Mouse (Mus musculus) spleen, adult 2 months (tissue): ENCODE measurements at regions not wholly inside any gene's neighbourhood (a gene's known extent, or its start where the extent isn't known, plus 50 kb on each side); places are given as distances from the start of the nearest gene placed in this dataset.

Experiments used
- DNase-seq, 2 experiments: peaks; one replicate each; pipeline versions ENCODE4 v3.0.0 to v3.0.0-alpha.2; 2012 to 2021; ENCODE audit warnings: low spot score in 2 of 2, low read depth in 1 of 2
- H3K27ac ChIP-seq: fragments of 200-500 bp; 2 replicates; pipeline ENCODE4 v1.5.1; 2012; ENCODE audit warnings: low read length, inconsistent platforms; ENCODE audit not compliant: insufficient read depth
- H3K27me3 ChIP-seq: fragments of 200-500 bp; 2 replicates; pipeline ENCODE4 v1.6.1; 2012; ENCODE audit warnings: mild to moderate bottlenecking, moderate library complexity, low read length, inconsistent platforms; ENCODE audit not compliant: control insufficient read depth, insufficient read depth
- H3K36me3 ChIP-seq: fragments of 200-500 bp; 2 replicates; pipeline ENCODE4 v1.6.1; 2012; ENCODE audit warnings: mild to moderate bottlenecking, low read length, inconsistent platforms; ENCODE audit not compliant: control insufficient read depth, insufficient read depth
- H3K4me1 ChIP-seq: fragments of 200-500 bp; 2 replicates; pipeline ENCODE4 v1.6.1; 2011; ENCODE audit warnings: inconsistent platforms; ENCODE audit not compliant: control insufficient read depth, insufficient read depth, insufficient read length
- H3K4me3 ChIP-seq: fragments of 200-500 bp; 2 replicates; pipeline ENCODE4 v1.5.1; 2011; ENCODE audit warnings: mild to moderate bottlenecking, inconsistent platforms; ENCODE audit not compliant: insufficient read depth, insufficient read length; ENCODE audit errors: extremely low read depth
- CTCF ChIP-seq: fragments of 200-500 bp; IDR thresholded peaks from 2 replicates; pipeline ENCODE4 v1.5.1; 2011; ENCODE audit warnings: mild to moderate bottlenecking, inconsistent platforms; ENCODE audit not compliant: insufficient read depth, insufficient read length, insufficient replicate concordance; ENCODE audit errors: extremely low read depth
- POLR2A ChIP-seq: fragments of 200-500 bp; IDR thresholded peaks from 2 replicates; pipeline ENCODE4 v1.6.1; 2011; ENCODE audit warnings: low read depth, low read length, inconsistent platforms
- WGBS: fragments of 180-500 bp; shearing (Covaris S2); methylation state at CpG from one replicate; pipeline ENCODE4 v1.1.7; 2018; 5-methylcytosine and 5-hydroxymethylcytosine counted together

GRCm38 (mm10) chr9:43564239-43564906 is 179.4 kb upstream of the Nectin1 start:
- no peak overlapping the region for H3K4me3 ChIP-seq
- no peaks in the 10 kb centered on the region for H3K27me3 ChIP-seq
- WGBS, result 90% methylated on average over 22 of the region's 22 CpGs
- H3K36me3 ChIP-seq, result no peaks in the 10 kb centered on the region
- no peak for DNase-seq
- no peak overlapping the region for H3K27ac ChIP-seq
- TF ChIP-seq POLR2A, result no peak
- no peaks in the 10 kb centered on the region for H3K4me1 ChIP-seq

- no peak for DNase-seq
- Histone ChIP-seq H3K36me3 (no peaks in the 10 kb centered on the region), H3K27ac (no peak overlapping the region), H3K27me3 (no peaks in the 10 kb centered on the region), H3K4me1 (no peaks in the 10 kb centered on the region), H3K4me3 (no peak overlapping the region)
- no peak for TF ChIP-seq POLR2A
- no peak for TF ChIP-seq CTCF
- WGBS, result 51% methylated on average over 4 of the region's 4 CpGs
Measured at GRCm38 (mm10) chr9:43568851-43569250, 174.9 kb upstream of the Nectin1 start.

GRCm38 (mm10) chr9:43571086-43571485 is 172.7 kb upstream of the Nectin1 start:
- no peak overlapping the region for H3K4me3 ChIP-seq
- WGBS, result 67% methylated on average over 6 of the region's 6 CpGs
- H3K36me3 ChIP-seq, result no peaks in the 10 kb centered on the region
- no peak for DNase-seq
- H3K4me1 ChIP-seq, result no peaks in the 10 kb centered on the region
- no peaks in the 10 kb centered on the region for H3K27me3 ChIP-seq
- TF ChIP-seq CTCF (no peak), POLR2A (no peak)
- no peak overlapping the region for H3K27ac ChIP-seq

- H3K36me3 ChIP-seq, result no peaks in the 10 kb centered on the region
- H3K4me1 ChIP-seq, result no peaks in the 10 kb centered on the region
- H3K4me3 ChIP-seq, result no peak overlapping the region
- TF ChIP-seq CTCF, result no peak
- no peak for TF ChIP-seq POLR2A
- DNase-seq, result no peak
- 84% methylated on average over 6 of the region's 6 CpGs for WGBS
- no peaks in the 10 kb centered on the region for H3K27me3 ChIP-seq
- no peak overlapping the region for H3K27ac ChIP-seq
Measured at GRCm38 (mm10) chr9:43575659-43576058, 168.1 kb upstream of the Nectin1 start.

- no peaks in the 10 kb centered on the region for H3K27me3 ChIP-seq
- no peak for TF ChIP-seq POLR2A
- no peak for TF ChIP-seq CTCF
- no peak overlapping the region for H3K27ac ChIP-seq
- DNase-seq, result no peak
- no peak overlapping the region for H3K4me3 ChIP-seq
- H3K36me3 ChIP-seq, result no peaks in the 10 kb centered on the region
- no peaks in the 10 kb centered on the region for H3K4me1 ChIP-seq
- 66% methylated on average over 6 of the region's 6 CpGs for WGBS
Measured at GRCm38 (mm10) chr9:43580653-43581052, 163.1 kb upstream of the Nectin1 start.

GRCm38 (mm10) chr9:43585616-43586015 is 158.2 kb upstream of the Nectin1 start:
- WGBS, result 74% methylated on average over 6 of the region's 6 CpGs
- H3K36me3 ChIP-seq, result no peaks in the 10 kb centered on the region

GRCm38 (mm10) chr9:43593236-43593635 is 150.5 kb upstream of the Nectin1 start:
- TF ChIP-seq POLR2A (no peak), CTCF (no peak)
- no peak overlapping the region for H3K4me3 ChIP-seq
- H3K36me3 ChIP-seq, result no peaks in the 10 kb centered on the region
- no peak for DNase-seq
- H3K27ac ChIP-seq, result no peak overlapping the region
- H3K4me1 ChIP-seq, result no peaks in the 10 kb centered on the region
- WGBS, result 71% methylated on average over 6 of the region's 6 CpGs
- no peaks in the 10 kb centered on the region for H3K27me3 ChIP-seq

More at GRCm38 (mm10) chr9:43585616-43586015, 158.2 kb upstream of the Nectin1 start:
- H3K4me1 ChIP-seq, result no peaks in the 10 kb centered on the region
- no peak overlapping the region for H3K4me3 ChIP-seq
- H3K27me3 ChIP-seq, result no peaks in the 10 kb centered on the region
- DNase-seq, result no peak
- no peak overlapping the region for H3K27ac ChIP-seq
- TF ChIP-seq POLR2A (no peak), CTCF (no peak)
